ENCODE assay signal across 22 mouse cellular contexts in the genomic region with DNA sequence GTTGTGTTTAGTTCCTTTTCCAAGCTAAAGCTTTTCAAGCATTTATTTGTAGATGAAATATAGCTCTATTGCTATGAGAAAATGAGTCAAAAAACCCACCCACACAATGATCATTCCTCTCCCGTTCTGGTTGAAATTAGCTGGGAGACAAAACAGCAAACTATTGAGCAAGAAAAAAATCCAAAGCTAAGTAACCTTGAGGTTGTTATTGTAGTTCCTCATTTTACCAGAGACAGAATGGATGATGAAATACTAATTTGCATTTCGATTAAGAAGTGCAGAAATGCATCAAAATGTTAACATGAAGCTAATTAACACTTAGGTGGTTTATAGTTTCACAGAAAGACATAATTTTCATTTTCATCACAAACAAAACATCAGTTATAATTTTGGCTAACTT.
DNase-seq lines count a peak whose midpoint lies in the region; ATAC-seq lines count a peak whose summit lies in the region.
"Had no signal": no experiment of that assay in that cellular context is flagged by ENCODE, and none has a peak within 500 bp of the region (broad histone marks: within the 10 kb centered on the region; RNA-seq: fewer than 3 reads in every experiment).

No protein-coding gene starts in this region.

- H3K9ac ChIP-seq in forebrain, embryonic 14.5 days (ENCODE audit: low read length): no peak overlapping the region
- H3K9ac ChIP-seq: embryonic facial prominence, embryonic 12.5 days; forebrain, embryonic 13.5 days had no signal

- H3K27ac ChIP-seq in forebrain, embryonic 14.5 days (ENCODE audit: low read depth, low read length): no peak overlapping the region
- H3K27ac ChIP-seq: embryonic facial prominence, embryonic 10.5 days; embryonic facial prominence, embryonic 12.5 days; forebrain, embryonic 13.5 days had no signal

- H3K27me3 ChIP-seq in forebrain, embryonic 14.5 days (replicated peaks; ENCODE audit: control insufficient read depth, insufficient read depth, low read length): no peaks in the 10 kb centered on the region
- H3K27me3 ChIP-seq: embryonic facial prominence, embryonic 12.5 days; forebrain, embryonic 13.5 days had no signal

- H3K4me1 ChIP-seq in forebrain, embryonic 14.5 days (ENCODE audit: control insufficient read depth, insufficient read depth, low read length): no peaks in the 10 kb centered on the region
- H3K4me1 ChIP-seq: embryonic facial prominence, embryonic 10.5 days; embryonic facial prominence, embryonic 12.5 days; forebrain, embryonic 13.5 days had no signal

- H3K4me3 ChIP-seq in forebrain, embryonic 14.5 days (ENCODE audit: low read depth, low read length): no peak overlapping the region
- H3K4me3 ChIP-seq: embryonic facial prominence, embryonic 10.5 days; embryonic facial prominence, embryonic 12.5 days; forebrain, embryonic 13.5 days had no signal

- 60% methylated on average over 2 of the region's 2 CpGs for WGBS in forebrain, embryonic 14.5 days

- no peak overlapping the region for H3K4me2 ChIP-seq in forebrain, embryonic 14.5 days (ENCODE audit: low read length)
- H3K4me2 ChIP-seq: embryonic facial prominence, embryonic 12.5 days; forebrain, embryonic 13.5 days had no signal

- no peaks in the 10 kb centered on the region for H3K36me3 ChIP-seq in forebrain, embryonic 14.5 days (ENCODE audit: control insufficient read depth, insufficient read depth, low read length)
- H3K36me3 ChIP-seq: embryonic facial prominence, embryonic 10.5 days; embryonic facial prominence, embryonic 12.5 days had no signal

- DNase-seq in 416B (ENCODE audit: low read depth): peak; percentile 1
- peak; percentile 21 for DNase-seq in brain, adult 2 months (ENCODE audit: low read depth, low spot score)
- no peak for DNase-seq in kidney, postnatal 14 days
- no peak for DNase-seq in frontal cortex, postnatal 10 days (ENCODE audit: low spot score in 2 of 2)
- DNase-seq in forebrain, embryonic 14.5 days (ENCODE audit: low spot score): no peak
- DNase-seq: adrenal gland, adult 8-10 months; adrenal gland, postnatal 14 days; adrenal gland, postnatal 36 days; cerebellum, adult 11 months; cerebellum, adult 18-20 months; cerebellum, adult 8-10 months; cerebellum, adult 9-11 months; cerebellum, postnatal 14 days; cerebellum, postnatal 36 days had no signal

- no peaks in the 10 kb centered on the region for H3K9me3 ChIP-seq in forebrain, embryonic 14.5 days (replicated peaks; ENCODE audit: control insufficient read depth, low read length)
- H3K9me3 ChIP-seq: embryonic facial prominence, embryonic 10.5 days; embryonic facial prominence, embryonic 12.5 days; forebrain, embryonic 13.5 days had no signal

- peak; percentile 99 for ATAC-seq in granulocyte monocyte progenitor cell, adult 5-6 weeks (replicated peaks; ENCODE audit: poor library complexity, severe bottlenecking)
- ATAC-seq in megakaryocyte progenitor cell, adult 5-6 weeks (replicated peaks; ENCODE audit: poor library complexity): peak; percentile 90
- ATAC-seq in forebrain, embryonic 14.5 days: no peak
- ATAC-seq: activated CD4-positive, CD25-positive, alpha-beta regulatory T cell, adult 4 months; forebrain, embryonic 13.5 days; forebrain, embryonic 16.5 days; Patski had no signal

Comparison
In these comparisons a context has a peak if more than half of its experiments do, and no peak if none do; other contexts are left out.
1. DNase-seq: peak in 416B (single experiment) and brain, adult 2 months (single experiment); none in kidney, postnatal 14 days (single experiment), frontal cortex, postnatal 10 days (0 of 2) and forebrain, embryonic 14.5 days (single experiment).